Mouse (Mus musculus) kidney, postnatal 0 days (tissue): Measurements from ENCODE around the gene 1810024B03Rik. TPM values are rescaled to one million over a fixed set of nuclear protein-coding genes. Genes with fewer than 3 reads are reported as not detected.
A peak's percentile ranks its signal among the peaks of the same experiment; 100 is the strongest.
"Not testable (repeated sequence)": the region's sequence is repeated elsewhere in the genome, so short reads cannot be mapped to it uniquely, and the experiment has no call there.

Experiments used
- ATAC-seq: fragments of 200-750 bp; cut with Nextera tagmentation; replicated peaks from 2 replicates; pipeline ENCODE4 v1.8.0; 2017; ENCODE audit warnings: low read depth, moderate number of reproducible peaks, moderate TSS enrichment, moderate library complexity; ENCODE audit not compliant: low FRiP score
- DNase-seq: peaks from one replicate; pipeline ENCODE4 v3.0.0-alpha.2; 2016; ENCODE audit warnings: low spot score
- H3K27ac ChIP-seq: fragments of 300-500 bp; sonication (generic); 2 replicates; pipeline ENCODE4 v1.5.1; 2014; ENCODE audit warnings: mild to moderate bottlenecking
- H3K27me3 ChIP-seq: fragments of 300-500 bp; sonication (generic); 2 replicates; pipeline ENCODE4 v1.6.1; 2014; ENCODE audit warnings: low read length, mixed read lengths; ENCODE audit not compliant: insufficient read depth
- H3K36me3 ChIP-seq: fragments of 300-500 bp; sonication (generic); 2 replicates; pipeline ENCODE4 v1.6.1; 2014; ENCODE audit warnings: low read length, mixed read lengths; ENCODE audit not compliant: insufficient read depth
- H3K4me1 ChIP-seq: fragments of 300-500 bp; sonication (generic); replicated peaks from 2 replicates; pipeline ENCODE4 v1.6.1; 2014; ENCODE audit warnings: antibody characterized with exemption, low read length, mixed read lengths; ENCODE audit not compliant: insufficient read depth
- H3K4me2 ChIP-seq: fragments of 300-500 bp; sonication (generic); 2 replicates; pipeline ENCODE4 v1.6.1; 2014; ENCODE audit warnings: mild to moderate bottlenecking, low read length, moderate library complexity, mixed read lengths
- H3K4me3 ChIP-seq: fragments of 300-500 bp; sonication (generic); replicated peaks from 2 replicates; pipeline ENCODE4 v1.5.1; 2014; ENCODE audit warnings: low read depth, low read length
- H3K9ac ChIP-seq: fragments of 300-500 bp; sonication (generic); 2 replicates; pipeline ENCODE4 v1.6.1; 2014; ENCODE audit warnings: low read depth, low read length
- H3K9me3 ChIP-seq: fragments of 300-500 bp; sonication (generic); replicated peaks from 2 replicates; pipeline ENCODE4 v1.6.1; 2016; ENCODE audit warnings: low read length, inconsistent platforms, mixed read lengths
- CTCF ChIP-seq: IDR thresholded peaks from 2 replicates; pipeline ENCODE4 v1.5.1; 2016; ENCODE audit warnings: antibody characterized with exemption, low read depth, mild to moderate bottlenecking, moderate library complexity
- WGBS: fragments of 180-500 bp; shearing (Covaris S2); extraction: QIAGEN DNeasy Blood & Tissue Kit; methylation state at CpG from one replicate; pipeline ENCODE4 v1.1.7; 2014; 5-methylcytosine and 5-hydroxymethylcytosine counted together
- polyA plus RNA-seq: library from polyadenylated mRNA; unstranded; fragments of >200 nt; fragmentation: Nextera tagmentation; extraction: Ambion mirVana; gene quantifications from 2 replicates; pipeline ENCODE4 v1.2.1, GENCODE M21; 2015

The 1810024B03Rik gene
- polyA plus RNA-seq, 1 experiment from 2014 or later = 3.6 TPM

- TF ChIP-seq CTCF = peak; percentile 20; the same call in 1 of the 2 replicates
- Histone ChIP-seq H3K9me3 (no peaks in the 10 kb centered on the region), H3K36me3 (peaks cover 88% of the 10 kb centered on the region), H3K4me3 (no peak overlapping the region), H3K4me2 (no peak overlapping the region), H3K4me1 (no peaks in the 10 kb centered on the region), H3K9ac (no peak overlapping the region), H3K27me3 (no peaks in the 10 kb centered on the region), H3K27ac (no peak overlapping the region)
- 97% methylated on average over 3 of the region's 3 CpGs for WGBS
- DNase-seq (no peak), ATAC-seq (no peak)
Observed at GRCm38 (mm10) chr2:127225261-127225660, 17.2 kb upstream of the 1810024B03Rik start.

- ATAC-seq = no peak
- Histone ChIP-seq H3K9me3 (no peaks in the 10 kb centered on the region), H3K27me3 (no peaks in the 10 kb centered on the region), H3K36me3 (peaks cover 72% of the 10 kb centered on the region), H3K4me3 (no peak overlapping the region), H3K4me2 (no peak overlapping the region), H3K27ac (no peak overlapping the region), H3K4me1 (no peaks in the 10 kb centered on the region), H3K9ac (no peak overlapping the region)
- no peak for DNase-seq
- WGBS = 91% methylated on average over 5 of the region's 5 CpGs
- TF ChIP-seq CTCF = no peak
Observed at GRCm38 (mm10) chr2:127217746-127218145, 9.7 kb upstream of the 1810024B03Rik start.

GRCm38 (mm10) chr2:127210701-127211100 lies 2.6 kb upstream of the 1810024B03Rik start:
- H3K27ac ChIP-seq = no peak overlapping the region
- no peak overlapping the region for H3K9ac ChIP-seq
- no peaks in the 10 kb centered on the region for H3K9me3 ChIP-seq
- H3K27me3 ChIP-seq = no peaks in the 10 kb centered on the region
- no peak overlapping the region for H3K4me3 ChIP-seq
- peaks cover 43% of the 10 kb centered on the region for H3K36me3 ChIP-seq
- 0 out of 2 replicates have a peak, but pooled peaks cover 4% of the 10 kb centered on the region for H3K4me1 ChIP-seq
- H3K4me2 ChIP-seq = no peak overlapping the region
- TF ChIP-seq CTCF = no peak
- DNase-seq (no peak), ATAC-seq (no peak)
- 94% methylated on average over 11 of the region's 11 CpGs for WGBS

GRCm38 (mm10) chr2:127208452-127208769 lies 331 bp upstream of the 1810024B03Rik start:
- no peaks in the 10 kb centered on the region for H3K9me3 ChIP-seq
- ATAC-seq = no peak
- peak overlapping the region; percentile 93 for H3K4me3 ChIP-seq
- 0 out of 2 replicates have a peak, but pooled peaks cover 4% of the 10 kb centered on the region for H3K4me1 ChIP-seq
- H3K27me3 ChIP-seq = no peaks in the 10 kb centered on the region
- no peak for TF ChIP-seq CTCF
- peak overlapping the region; percentile 84 for H3K27ac ChIP-seq
- H3K4me2 ChIP-seq = peak overlapping the region; percentile 86
- peak overlapping the region; percentile 80 for H3K9ac ChIP-seq
- WGBS = under 1% methylated on average over 17 of the region's 17 CpGs
- peaks cover 29% of the 10 kb centered on the region for H3K36me3 ChIP-seq
- DNase-seq = no peak

- no peak overlapping the region for H3K27ac ChIP-seq
- H3K9me3 ChIP-seq = no peaks in the 10 kb centered on the region
- no peak for TF ChIP-seq CTCF
- 0 out of 2 replicates have a peak, but pooled peaks cover 4% of the 10 kb centered on the region for H3K4me1 ChIP-seq
- peaks cover 19% of the 10 kb centered on the region for H3K36me3 ChIP-seq
- no peak for ATAC-seq
- H3K27me3 ChIP-seq = no peaks in the 10 kb centered on the region
- no peak overlapping the region for H3K4me3 ChIP-seq
- H3K4me2 ChIP-seq = no peak overlapping the region
- no peak overlapping the region for H3K9ac ChIP-seq
- DNase-seq = no peak
- WGBS = 98% methylated on average over 2 of the region's 2 CpGs
Observed at GRCm38 (mm10) chr2:127206916-127207315, 1.2 kb downstream of the 1810024B03Rik start.

- 81% methylated on average over 4 of the region's 4 CpGs for WGBS
- not testable (repeated sequence) for H3K36me3 ChIP-seq, H3K4me3 ChIP-seq, H3K4me2 ChIP-seq, DNase-seq, H3K27me3 ChIP-seq, H3K4me1 ChIP-seq, H3K9me3 ChIP-seq, H3K27ac ChIP-seq, H3K9ac ChIP-seq, ATAC-seq
Observed at GRCm38 (mm10) chr2:127205936-127206335, 2.1 kb downstream of the 1810024B03Rik start.

- Histone ChIP-seq H3K36me3 (peaks cover 3% of the 10 kb centered on the region; the same call in 1 of the 2 replicates), H3K27me3 (no peaks in the 10 kb centered on the region), H3K4me2 (no peak overlapping the region), H3K27ac (no peak overlapping the region), H3K9ac (no peak overlapping the region), H3K4me1 (0 out of 2 replicates have a peak, but pooled peaks cover 4% of the 10 kb centered on the region), H3K4me3 (no peak overlapping the region), H3K9me3 (no peaks in the 10 kb centered on the region)
- 27% methylated on average over 3 of the region's 3 CpGs for whole genome bisulfite sequencing
- DNase-seq (peak; percentile 80), ATAC-seq (no peak)
- TF ChIP-seq CTCF = peak; percentile 87
Observed at GRCm38 (mm10) chr2:127204932-127205331, 3.1 kb downstream of the 1810024B03Rik start.
